Mouse (Mus musculus) lung, postnatal 4 days (tissue): ENCODE data around the gene Tnfaip3.
A peak's percentile ranks its signal among the peaks of the same experiment; 100 is the strongest.

ENCODE experiments used
- DNase-seq, 2 experiments: peaks; one replicate each; pipeline ENCODE4 v3.0.0; 2021

Tnfaip3 gene

DNA sequence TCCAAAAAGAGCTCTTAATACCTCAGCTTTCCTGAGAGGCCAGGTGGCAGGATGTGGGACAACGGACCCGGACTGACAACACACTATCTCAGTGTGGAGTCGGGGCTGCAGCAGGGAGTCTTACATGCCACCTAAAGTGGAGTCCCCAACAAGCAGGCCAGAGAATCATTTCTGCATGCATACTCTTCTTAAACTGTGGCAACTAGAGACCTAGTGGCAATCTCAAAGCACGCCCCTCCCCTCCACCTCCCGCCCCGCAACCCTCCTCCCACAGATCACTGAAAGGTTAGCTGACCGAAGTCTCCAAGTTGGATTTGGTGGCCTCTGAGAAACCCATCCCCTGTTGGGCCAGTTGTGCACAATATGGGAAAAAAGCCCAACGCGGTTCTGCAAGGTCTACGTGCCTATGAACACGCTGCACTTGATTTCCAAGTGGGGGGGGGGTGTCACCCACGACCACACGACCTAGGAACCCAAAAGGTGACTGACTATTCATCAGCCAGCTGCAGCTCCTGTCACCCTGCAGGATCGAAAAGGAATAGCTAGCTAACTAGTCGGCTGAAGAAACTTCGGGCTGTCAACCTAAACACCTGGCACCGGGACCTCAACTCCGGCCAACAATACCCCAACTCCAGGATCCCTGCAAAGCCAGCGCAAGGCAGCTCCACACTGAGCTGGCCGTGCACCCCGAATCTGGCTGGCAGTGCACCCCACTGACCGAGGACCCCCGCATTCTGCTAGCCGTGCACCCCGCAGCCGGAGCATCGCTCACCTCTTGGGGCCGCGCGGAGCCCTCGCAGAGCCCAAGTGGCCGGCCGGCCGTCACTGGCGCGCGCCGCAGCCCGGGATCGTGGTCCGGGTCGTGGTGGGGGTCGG is 838 bp downstream of the Tnfaip3 start:
- DNase-seq = peak in 1 of 2 experiments; percentile 37

DNA sequence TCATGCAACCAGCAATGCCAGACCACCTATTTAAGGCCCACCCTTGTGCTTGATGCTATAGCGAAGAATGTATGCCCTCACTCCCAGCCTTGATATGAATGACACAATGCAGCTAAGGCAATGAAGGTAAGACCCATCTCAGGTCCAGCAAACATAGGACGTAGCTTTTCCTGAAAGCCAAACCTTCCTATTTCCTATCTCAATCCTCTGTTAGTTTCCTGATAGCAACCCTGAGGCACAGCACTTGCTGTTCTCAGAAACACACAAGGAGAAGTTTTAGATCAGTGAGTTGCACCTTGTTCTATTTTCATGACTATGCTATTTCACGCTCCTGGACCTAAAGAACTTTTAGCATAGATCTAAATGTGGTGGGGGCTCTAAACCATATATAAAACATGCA is 2.1 kb downstream of the Tnfaip3 start:
- DNase-seq = no peak

DNA sequence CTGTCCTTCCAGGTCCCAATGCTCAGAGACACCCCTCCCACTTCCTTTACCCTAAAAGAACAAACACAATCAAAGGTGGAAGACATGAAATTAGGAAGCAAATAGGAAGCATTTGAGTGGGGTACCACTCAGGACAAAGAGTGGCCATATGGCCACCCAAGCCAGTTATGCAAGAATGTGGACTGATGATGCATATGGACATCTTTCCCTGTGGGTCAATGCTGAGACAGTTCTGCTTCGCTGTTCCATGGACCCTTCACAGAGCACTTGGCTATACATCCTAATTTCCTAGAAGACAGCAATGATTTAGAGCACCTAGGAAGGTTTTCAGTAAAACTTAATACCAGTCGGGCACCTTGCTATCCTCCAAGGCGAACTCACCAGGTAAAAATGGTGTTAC is 2.8 kb downstream of the Tnfaip3 start:
- DNase-seq = no peak

DNA sequence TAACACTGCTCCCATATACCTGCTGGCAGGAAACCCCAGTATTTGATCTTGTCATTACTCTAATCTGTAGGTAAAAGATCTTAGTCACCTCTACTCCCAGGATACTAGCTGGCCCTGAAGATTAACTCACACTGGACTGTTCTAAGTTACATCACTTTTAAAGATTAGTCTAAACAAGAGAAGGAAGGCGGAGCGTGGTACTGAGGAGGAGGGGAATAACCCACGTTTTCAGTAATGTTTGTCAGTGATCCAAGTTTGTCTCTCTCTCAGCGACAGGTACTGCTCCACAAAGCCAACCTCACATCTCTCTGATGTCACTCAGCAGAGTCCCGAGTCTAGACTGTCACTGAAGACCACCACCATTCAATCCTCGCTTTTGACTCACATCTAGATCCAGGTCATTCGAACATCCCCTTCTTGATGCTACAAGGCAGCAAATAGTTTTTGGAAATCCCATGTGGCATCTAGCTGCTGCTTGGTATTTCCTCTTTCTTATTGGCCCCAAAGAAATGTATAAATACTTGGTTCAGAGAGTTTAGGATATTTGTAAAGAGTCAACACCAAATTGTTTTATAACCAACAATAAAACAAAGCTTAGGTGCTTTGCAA is 3.5 kb downstream of the Tnfaip3 start:
- no peak for DNase-seq

DNA sequence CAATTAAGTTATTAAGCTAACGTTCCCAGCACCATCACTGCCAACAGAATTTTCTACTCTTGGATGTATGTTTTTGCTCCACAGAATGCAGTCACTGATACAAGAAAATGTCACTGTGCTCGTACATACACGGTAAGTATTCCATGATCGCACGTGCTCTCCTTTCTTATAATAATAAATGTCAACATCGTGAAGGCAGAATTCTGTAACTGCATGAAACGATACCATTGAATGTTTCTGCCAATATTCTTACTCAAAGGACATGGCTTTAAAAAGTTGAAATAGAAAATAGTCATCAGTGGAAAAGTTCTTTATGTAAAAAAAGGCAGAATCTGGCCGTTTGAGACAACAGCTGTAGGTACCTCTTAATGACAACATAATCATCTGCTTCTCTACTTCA is 5.0 kb downstream of the Tnfaip3 start:
- no peak for DNase-seq

DNA sequence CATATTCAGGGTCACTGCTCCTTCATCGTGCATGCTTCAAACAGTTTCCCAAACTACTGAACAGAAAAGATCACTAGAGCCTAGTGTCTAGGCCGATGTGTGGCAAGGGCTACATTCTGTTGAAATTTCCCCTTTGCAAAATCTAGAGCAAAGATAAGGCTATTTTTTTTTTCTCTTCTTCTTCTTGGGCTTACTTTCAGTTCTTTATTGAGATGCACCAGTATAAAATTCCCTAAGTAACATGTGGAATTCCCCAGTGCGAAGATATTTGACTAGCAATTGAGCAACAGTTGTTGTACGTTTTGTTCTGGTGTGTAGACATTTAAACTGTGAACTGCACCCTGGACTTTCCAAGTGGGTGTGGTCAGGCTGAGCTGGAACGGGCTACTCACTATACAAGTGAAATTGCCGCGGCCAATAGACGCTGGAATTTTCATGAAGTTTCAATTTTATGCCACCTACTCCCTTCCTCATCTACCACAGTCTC is 6.2 kb downstream of the Tnfaip3 start:
- DNase-seq = peak; percentile 45 to 47

DNA sequence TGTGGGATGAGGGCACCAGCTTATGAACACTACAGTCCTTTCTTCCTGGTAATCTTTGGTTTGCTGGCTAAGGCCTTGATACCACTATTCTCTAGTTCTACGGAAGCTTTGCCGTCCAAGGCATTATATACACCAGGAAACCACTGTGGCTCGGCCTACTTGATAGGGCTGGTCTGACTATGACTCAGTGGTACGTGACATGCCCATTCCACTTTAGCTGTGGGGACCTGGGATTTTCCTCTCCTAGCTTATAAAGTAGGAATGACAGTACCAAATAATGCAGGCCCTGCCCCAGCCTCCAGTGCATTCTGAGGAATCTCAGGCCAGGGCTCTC is 6.9 kb downstream of the Tnfaip3 start:
- DNase-seq = no peak

DNA sequence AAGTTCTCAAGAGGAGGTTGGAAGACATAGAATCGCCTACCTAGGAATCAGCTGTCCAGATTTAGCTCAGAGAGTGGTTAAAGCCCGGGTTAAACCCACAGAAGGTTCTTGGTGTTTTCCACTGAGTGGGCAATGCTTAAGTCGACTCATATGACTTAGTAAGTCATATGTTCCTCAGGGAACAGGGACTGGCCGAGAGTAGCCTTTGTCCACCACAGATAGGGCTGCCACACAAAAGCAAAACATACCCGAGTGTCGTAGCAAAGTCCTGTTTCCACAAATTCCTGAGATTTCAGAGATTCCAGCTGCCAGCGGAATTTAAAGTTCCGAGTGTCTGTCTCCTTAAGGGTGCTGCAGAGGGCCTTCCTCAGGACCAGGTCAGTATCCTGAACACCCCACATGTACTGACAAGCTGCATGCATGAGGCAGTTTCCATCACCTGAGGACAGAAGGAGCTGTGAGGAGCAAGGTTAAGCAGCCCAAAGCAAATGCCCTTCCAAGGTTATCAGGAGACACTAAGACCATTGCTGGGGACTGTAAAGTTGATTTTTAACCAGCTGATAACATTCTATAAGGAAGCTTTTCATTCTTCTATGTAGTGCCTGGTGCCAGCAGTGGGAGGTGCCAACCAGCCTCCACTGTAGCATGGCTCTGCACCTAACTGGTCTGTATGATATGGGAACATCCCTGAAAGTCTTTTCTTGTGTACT is 7.4 kb downstream of the Tnfaip3 start:
- no peak for DNase-seq

DNA sequence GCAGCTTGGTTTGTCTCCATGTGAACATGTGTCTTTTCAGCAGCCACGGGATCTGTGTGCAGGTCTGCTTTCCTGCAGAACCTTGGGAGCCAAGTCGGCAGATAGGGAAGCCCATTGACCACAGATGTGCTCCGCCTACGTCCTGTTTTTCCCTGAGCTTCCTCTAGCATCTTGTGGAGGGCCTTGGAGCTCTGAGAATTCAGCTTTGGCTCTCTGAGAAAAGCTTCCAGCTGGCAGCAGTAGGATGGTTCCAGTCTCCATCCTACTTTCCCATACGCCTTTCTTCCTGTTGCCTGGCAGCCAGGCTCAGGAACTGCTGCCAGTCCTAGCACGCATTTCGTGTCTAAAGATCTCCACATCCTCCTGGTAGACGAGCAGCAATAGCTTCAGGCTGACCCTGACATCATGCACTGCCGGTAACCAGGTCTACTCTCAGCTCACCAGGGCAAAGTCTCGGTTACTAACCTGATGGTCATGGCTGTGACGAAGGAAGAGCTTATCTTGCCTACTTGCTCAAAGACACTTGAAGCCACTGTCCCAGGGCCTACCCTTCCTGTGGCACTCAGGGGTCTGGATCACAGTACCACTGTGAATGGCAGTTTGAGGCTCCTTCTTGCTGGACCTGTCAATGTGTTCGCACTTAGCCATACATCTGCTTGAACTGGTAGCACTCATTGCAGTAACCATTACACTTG is 13.2 kb downstream of the Tnfaip3 start:
- DNase-seq = peak; percentile 7 to 23

DNA sequence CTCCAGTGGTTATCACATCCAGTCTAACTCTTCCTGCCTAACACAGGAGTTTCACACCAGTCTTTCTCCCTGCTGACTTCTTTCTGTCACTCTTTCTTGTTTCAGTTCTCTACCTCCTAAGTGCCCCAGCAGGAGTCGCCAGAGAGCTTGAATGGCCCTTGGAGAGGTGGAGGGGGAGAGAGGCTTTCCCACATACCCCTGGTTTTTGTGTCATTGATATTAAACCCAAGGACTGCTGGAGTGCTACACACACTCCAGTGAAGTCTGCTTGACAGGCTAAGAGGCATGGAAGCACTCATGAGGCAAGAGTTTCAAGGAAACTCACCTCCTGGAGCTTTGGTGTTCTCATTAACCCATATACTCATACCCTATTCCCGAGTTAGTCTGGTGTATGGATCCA is 16.0 kb downstream of the Tnfaip3 start:
- peak; percentile 48 to 65 for DNase-seq

DNA sequence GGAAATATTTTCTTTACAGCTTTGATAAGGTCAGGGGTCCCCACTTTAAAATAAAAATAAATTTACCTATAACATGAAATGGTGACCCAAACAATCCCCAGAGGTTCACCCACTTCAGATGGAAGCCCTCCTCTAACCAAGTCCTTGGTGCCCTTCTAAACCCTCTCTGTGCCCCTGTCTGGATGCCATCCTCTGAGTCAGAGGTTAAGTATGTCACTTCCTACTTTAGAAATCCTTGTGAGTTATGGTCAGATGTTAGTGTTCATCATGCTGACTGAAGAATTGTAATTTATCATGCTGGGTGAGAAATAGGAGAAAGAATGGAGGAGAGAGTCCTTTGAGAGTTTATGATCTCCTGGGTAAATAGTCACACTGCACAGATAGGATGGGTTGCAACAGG is 19.1 kb downstream of the Tnfaip3 start:
- no peak for DNase-seq

DNA sequence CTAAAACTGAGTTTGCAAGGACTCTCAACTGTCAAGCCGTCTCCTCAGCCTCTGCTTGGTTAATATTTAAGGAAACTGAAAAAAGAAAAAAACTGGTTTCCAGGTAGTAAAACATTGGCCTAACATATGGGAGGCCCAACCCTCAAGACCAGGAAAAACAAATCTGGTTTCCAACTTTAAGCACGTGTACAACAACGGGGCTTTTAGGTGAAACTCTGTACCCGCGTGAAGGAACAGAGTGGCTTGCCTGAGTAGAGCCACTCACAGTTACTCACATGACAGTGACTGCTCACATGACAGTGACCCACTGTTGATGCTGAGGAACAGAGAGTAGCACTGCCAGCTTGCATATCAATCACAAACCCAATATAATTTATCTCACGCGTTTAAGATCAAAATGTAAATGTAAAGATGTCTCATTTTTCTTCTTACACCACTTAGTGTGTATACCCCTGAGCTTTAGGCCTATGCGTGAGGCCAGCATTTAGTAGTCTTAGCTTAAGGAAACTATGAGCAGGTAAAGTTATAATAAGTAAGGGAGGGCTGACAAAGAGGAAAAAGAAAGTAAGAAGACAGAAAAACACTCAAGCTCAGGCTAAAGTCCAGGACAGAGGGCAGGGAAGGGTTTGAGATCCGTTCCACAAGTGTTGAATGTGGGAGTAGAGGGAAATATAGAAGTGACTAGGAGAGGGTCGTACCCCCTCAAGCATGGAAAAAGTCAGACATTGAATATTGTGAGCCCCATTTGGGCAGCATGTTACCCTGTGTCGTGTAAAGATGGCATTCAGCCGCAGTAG is 19.8 kb downstream of the Tnfaip3 start:
- no peak for DNase-seq

DNA sequence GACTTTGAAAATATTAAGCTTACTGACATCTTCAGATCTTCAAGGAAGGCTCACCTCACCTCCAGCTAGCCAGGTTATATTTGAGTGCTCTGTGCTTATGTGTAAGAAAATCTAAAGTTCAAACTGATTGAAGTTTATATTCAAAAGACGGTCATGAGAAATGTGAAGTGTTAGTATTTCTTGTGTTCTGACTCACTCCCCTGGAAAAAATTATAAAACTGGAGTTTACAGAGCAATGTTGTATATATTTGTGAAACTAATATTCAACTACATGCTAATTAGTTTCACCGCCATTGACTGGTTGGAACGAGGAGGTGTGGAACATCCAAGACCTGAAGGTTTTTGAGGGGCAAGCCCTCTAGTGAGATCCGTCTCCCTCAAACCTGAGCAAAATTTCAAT is 22.5 kb downstream of the Tnfaip3 start:
- DNase-seq = no peak

DNA sequence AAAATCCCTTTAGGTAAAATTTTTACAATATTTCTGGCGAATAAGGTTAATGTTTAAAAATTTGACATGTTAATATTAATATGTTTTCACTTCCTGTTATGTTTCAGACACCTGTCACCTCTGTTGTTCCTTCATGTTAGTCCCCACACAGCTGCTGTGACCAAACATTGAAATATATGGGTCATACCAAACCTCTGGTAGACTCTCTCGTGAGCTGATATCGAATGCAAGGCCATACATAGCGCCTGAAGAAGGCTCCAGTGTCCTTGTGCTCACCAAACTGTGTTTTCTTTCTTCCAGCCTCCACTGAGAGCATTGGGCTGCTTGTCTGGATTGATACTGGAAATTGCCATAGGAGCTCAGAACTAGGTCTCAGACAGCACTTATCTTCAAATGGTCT is 24.4 kb downstream of the Tnfaip3 start:
- no peak for DNase-seq

DNA sequence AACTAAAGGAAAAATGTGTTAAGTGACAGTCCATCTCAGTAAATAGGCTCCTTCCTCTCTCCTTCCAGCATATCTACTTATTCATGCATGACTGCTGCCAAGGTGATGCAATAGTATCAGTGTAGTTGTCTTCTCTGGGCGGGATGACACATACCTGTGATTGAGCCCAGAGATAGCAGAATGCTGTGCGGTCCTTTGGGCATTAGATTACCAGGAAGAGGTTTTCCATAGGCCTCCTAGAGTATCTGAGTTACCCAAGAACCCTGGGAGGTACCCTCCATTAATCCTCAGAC is 27.6 kb downstream of the Tnfaip3 start:
- no peak for DNase-seq

DNA sequence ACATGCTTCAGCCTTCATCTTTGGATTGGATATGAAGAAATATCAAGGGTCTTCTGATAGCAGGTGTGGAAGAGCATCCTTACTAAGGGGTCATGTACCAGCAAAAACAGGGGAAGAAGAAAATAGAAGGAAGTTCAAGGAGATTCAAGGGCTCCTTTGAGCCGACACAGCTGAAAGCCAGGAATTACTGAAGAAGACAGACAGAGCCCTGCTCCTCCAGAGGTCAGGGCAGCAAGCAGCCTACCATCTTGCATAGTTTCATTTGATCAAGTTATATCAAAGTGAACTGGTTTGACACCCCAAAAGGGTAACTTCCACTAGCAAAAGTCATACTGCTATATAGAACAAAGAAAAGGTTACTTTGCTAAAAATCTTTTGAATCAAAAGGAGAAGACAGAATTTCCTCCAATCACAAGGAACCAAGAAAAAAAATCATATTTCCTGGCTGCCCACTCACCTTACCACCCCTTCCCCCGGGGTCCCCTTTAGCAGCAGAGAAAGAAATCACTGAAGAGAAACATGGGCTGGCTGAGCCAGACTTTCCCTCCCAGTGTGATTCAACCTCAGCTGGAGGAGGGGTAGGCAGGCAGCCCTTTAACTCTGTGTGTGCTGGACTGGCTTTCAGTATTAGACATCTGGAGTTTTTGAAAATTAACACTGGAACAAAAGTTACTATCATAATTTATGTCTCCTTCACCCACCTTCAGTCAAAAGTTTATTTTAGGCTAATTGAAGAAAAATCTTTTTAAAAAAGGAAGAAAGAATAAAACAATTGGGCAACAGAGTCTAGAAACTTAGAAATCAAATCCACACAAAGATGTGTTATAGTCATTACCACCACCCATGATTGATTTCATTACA is 28.2 kb downstream of the Tnfaip3 start:
- no peak for DNase-seq

DNA sequence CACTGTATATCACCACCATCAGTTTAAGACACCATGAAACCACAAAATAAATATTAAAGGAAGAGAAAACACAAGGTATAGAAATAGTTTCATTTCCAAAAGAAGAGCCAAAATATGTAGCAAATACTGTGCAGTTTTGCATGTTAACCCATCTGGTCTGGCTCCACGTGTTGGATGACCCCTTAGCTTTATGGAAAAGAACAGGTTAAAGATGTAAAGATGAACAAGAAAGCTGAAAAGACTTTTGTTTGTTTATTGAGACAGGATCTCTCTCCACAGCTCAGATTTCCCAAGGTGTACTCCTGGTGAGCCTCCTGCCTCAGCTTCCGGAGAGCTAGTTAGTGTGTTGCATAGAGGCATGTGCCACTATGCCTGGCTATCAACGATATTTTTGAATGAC is 29.9 kb downstream of the Tnfaip3 start:
- no peak for DNase-seq

DNA sequence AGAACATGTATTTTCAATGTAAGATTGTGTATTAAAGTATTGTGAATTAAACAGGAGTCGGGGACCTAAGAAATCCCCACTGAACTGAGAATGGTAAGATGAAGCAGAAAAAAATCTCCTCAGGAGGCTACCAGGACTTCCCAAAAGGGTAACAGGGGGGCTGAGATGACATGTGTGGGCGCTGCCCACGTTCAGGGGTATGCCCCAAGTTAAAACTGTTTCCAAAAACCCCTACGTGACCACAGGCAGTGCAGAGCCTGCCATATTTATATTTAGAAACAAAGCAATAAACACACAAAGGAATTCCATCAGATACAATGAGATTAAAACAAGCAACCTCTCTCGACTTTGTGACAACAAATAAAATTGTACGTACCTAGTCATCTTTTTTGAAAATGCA is 31.9 kb downstream of the Tnfaip3 start:
- DNase-seq = no peak

DNA sequence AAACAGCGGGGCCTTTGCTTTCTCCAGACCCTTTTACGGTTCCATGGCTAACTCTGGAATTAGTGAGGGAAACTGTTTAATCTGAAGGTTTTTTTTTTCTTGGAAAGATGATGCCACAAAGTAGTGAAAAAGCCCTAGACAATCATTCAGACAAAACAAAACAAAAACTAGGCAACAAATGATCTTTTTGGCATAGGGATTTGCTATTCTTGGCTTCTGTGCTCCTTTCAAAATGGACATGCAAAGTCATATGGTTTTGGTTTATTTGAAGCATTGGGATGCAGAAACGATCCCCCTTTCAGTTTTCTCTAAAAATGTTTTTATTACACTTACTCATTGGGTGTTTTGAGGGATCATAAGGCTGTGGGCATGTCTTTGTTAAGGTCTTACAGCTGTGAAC is 41.0 kb downstream of the Tnfaip3 start:
- no peak for DNase-seq

DNA sequence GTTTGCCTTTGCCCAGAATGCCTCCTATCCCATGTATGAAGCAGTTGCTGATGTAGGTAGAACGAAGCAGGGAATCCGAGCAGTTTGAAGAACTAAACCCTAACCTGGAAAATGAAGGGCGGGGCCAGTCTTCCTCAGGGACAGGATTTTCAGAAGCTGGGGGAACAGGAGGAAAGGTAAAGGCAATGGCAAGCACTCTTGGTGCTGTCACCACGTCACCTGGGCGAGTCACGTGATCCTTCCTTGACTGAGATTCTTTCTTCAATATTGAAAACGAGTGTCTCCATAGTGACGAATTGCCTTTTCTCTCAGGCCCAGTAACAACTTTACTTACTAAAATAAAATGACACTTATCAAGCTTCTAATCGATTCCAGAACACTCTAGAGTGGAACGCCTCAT is 48.6 kb downstream of the Tnfaip3 start:
- no peak for DNase-seq

DNA sequence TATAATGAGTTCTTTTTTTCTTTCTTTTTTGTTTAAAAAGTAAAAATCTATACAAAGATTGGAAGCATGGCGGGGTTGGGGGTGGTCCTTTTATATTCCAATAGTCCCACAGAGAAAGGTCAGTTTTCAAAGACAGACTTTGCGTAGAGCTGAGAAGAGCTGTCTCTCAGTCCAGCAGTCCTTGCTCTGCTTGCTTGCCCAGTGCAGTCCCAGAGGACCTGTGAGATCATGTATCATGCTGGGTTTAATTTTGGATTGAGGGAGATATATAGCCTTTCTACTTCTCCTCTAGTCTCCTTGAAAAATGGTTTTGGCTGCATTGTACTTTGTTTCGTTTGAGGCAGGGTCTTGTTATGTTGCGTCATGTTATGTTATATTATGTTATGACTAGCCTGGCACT is 49.9 kb downstream of the Tnfaip3 start:
- no peak for DNase-seq

DNA sequence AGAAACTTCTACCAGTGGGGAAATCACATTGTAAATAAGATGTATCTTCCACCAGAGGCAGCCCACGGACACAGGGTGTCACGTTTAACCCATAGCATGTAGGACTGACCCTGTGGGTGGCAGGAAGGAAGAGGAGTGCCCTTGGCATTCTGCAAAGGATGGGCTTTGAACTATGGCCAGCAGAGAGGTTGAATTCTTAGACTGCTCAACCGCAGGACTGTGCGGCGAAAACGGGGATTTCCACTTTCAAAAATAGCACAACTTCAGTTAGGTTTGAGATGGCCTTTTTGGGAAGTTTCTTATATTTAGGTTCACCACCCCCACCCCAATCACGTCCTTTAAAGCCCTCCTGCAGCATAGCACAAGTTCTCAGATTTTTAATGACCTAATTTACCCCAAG is 50.6 kb downstream of the Tnfaip3 start:
- peak; percentile 25 to 36 for DNase-seq
